Mouse (Mus musculus) C2C12 (cell line): ENCODE measurements around the gene Lrrc41.

ENCODE experiments used
- CTCF ChIP-seq: IDR thresholded peaks from one replicate; pipeline ENCODE4 v1.5.1; 2011; ENCODE audit not compliant: control insufficient read depth, insufficient read depth, insufficient read length
- USF1 ChIP-seq: IDR thresholded peaks from one replicate; pipeline ENCODE4 v1.6.1; 2011; ENCODE audit warnings: low read depth, mild to moderate bottlenecking, control low read depth, moderate library complexity

- no peak for TF ChIP-seq CTCF
- no peak for TF ChIP-seq USF1
These were observed 68.3 kb downstream of the Lrrc41 start for GRCm38 (mm10) chr4:116143317-116143811.
